Mouse (Mus musculus) liver, embryonic 11.5 days (tissue): ENCODE data around the gene Clpb. TPM values are rescaled to one million over a fixed set of nuclear protein-coding genes. Genes with fewer than 3 reads are reported as not detected.

Source experiments
- ATAC-seq: fragments of 200-750 bp; cut with Nextera tagmentation; replicated peaks from 2 replicates; pipeline ENCODE4 v1.8.0; 2017; ENCODE audit warnings: moderate number of reproducible peaks, mild to moderate bottlenecking, moderate TSS enrichment, moderate library complexity; ENCODE audit not compliant: low FRiP score
- DNase-seq: peaks from one replicate; pipeline ENCODE4 v3.0.0-alpha.2; 2017; ENCODE audit warnings: low spot score
- H3K27ac ChIP-seq: fragments of 300-500 bp; sonication (generic); 2 replicates; pipeline ENCODE4 v1.5.1; 2014; ENCODE audit warnings: mild to moderate bottlenecking, low read depth, low read length, control low read depth
- H3K27me3 ChIP-seq: fragments of 300-500 bp; sonication (generic); replicated peaks from 2 replicates; pipeline ENCODE4 v1.6.1; 2014; ENCODE audit warnings: low read length, mixed read lengths; ENCODE audit not compliant: control insufficient read depth, insufficient read depth
- H3K36me3 ChIP-seq: fragments of 300-500 bp; sonication (generic); 2 replicates; pipeline ENCODE4 v1.6.1; 2014; ENCODE audit warnings: mild to moderate bottlenecking, low read length, moderate library complexity, mixed read lengths; ENCODE audit not compliant: control insufficient read depth, insufficient read depth
- H3K4me1 ChIP-seq: fragments of 300-500 bp; sonication (generic); replicated peaks from 2 replicates; pipeline ENCODE4 v1.6.1; 2014; ENCODE audit warnings: low read length, mixed read lengths; ENCODE audit not compliant: control insufficient read depth, insufficient read depth
- H3K4me2 ChIP-seq: fragments of 300-500 bp; sonication (generic); 2 replicates; pipeline ENCODE4 v1.6.1; 2014; ENCODE audit warnings: mild to moderate bottlenecking, control low read depth, moderate library complexity
- H3K4me3 ChIP-seq: fragments of 300-500 bp; sonication (generic); 2 replicates; pipeline ENCODE4 v1.5.1; 2014; ENCODE audit warnings: low read depth, low read length, control low read depth
- H3K9ac ChIP-seq: fragments of 300-500 bp; sonication (generic); 2 replicates; pipeline ENCODE4 v1.6.1; 2014; ENCODE audit warnings: low read depth, low read length, control low read depth
- H3K9me3 ChIP-seq: fragments of 300-500 bp; sonication (generic); 2 replicates; pipeline ENCODE4 v1.6.1; 2016; ENCODE audit warnings: low read length, inconsistent platforms, mixed read lengths; ENCODE audit not compliant: control insufficient read depth
- WGBS: fragments of 180-500 bp; shearing (Covaris S2); extraction: QIAGEN DNeasy Blood & Tissue Kit; methylation state at CpG from one replicate; pipeline ENCODE4 v1.1.7; 2014; 5-methylcytosine and 5-hydroxymethylcytosine counted together
- polyA plus RNA-seq: library from polyadenylated mRNA; unstranded; fragments of >200 nt; fragmentation: Nextera tagmentation; extraction: Ambion mirVana; gene quantifications from 2 replicates; pipeline ENCODE4 v1.2.1, GENCODE M21; 2014

Clpb gene
- polyA plus RNA-seq, 1 experiment from 2014 or later = 51.3 TPM

DNA sequence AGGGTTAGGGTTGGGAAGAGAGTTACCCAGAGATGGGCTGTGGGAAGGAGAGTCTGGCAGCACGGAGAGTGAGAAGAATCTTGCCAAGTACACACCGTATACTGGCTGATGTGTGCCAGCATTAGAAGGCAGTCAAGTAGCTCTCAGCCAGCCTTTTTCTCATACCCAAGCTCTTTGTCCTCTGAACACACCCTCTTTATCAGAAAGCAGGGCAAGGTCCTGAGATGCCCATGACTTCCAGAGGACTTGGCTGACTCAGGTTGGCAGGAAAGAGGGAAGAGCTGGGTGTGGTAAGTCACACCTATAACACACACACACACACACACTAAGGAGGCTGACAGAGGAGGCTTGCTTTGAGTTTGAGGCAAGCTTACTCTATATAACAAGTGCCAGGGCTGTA is 86.8 kb downstream of the Clpb start:
- H3K4me3 ChIP-seq = no peak overlapping the region
- peaks cover 3% of the 10 kb centered on the region; the same call in 1 of the 2 replicates for H3K36me3 ChIP-seq
- DNase-seq (no peak), ATAC-seq (no peak)
- H3K9me3 ChIP-seq = no peaks in the 10 kb centered on the region
- H3K4me1 ChIP-seq = no peaks in the 10 kb centered on the region
- WGBS = 90% methylated on average over 2 of the region's 2 CpGs
- H3K4me2 ChIP-seq = no peak overlapping the region
- H3K9ac ChIP-seq = no peak overlapping the region
- no peak overlapping the region for H3K27ac ChIP-seq
- no peaks in the 10 kb centered on the region for H3K27me3 ChIP-seq

DNA sequence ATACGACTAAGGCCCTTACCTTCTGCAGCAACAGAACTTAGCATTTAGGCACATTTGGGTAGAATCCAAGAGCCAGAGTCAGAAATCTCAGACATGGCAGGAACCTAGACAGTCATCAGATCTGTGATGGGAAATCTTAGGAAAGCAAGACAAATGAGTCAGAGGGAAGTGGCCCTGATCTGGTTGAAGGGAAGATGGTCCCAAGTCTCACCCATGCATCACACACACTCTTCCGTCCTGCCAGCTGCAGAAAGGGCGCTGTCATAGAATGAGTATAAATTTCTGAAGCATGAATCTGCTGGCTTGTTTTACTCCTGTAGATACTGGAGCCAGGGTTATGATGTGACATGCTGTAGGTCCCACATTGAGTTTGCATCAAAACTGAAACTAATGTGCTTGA is 88.9 kb downstream of the Clpb start:
- H3K4me2 ChIP-seq = no peak overlapping the region
- ATAC-seq (no peak), DNase-seq (no peak)
- H3K4me3 ChIP-seq = no peak overlapping the region
- peaks cover 3% of the 10 kb centered on the region; the same call in 1 of the 2 replicates for H3K36me3 ChIP-seq
- H3K4me1 ChIP-seq = no peaks in the 10 kb centered on the region
- H3K9me3 ChIP-seq = no peaks in the 10 kb centered on the region
- no peaks in the 10 kb centered on the region for H3K27me3 ChIP-seq
- WGBS = 84% methylated on average over 3 of the region's 3 CpGs
- H3K27ac ChIP-seq = no peak overlapping the region
- H3K9ac ChIP-seq = no peak overlapping the region

DNA sequence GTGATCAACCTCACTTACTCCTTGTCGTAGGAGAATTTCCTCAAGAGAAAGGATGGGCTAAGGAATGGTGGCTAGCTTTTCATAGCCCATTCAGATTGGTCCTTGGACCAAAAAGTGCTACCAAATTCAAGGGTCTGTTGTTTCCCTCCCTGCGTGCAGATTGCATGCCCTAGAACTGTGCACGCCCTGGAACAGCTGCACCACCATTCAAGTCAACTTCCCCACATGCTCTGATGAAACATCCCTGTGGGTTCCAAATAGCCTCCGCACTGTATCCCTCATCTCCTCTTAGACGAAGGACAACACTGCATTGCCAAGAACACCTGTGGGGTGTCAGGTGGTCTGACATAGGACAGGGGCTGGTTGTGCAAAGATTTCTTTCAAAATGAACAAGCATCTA is 90.1 kb downstream of the Clpb start:
- DNase-seq (no peak), ATAC-seq (no peak)
- WGBS = 92% methylated on average over 5 of the region's 5 CpGs
- no peaks in the 10 kb centered on the region for H3K27me3 ChIP-seq
- H3K4me1 ChIP-seq = no peaks in the 10 kb centered on the region
- peaks cover 3% of the 10 kb centered on the region; the same call in 1 of the 2 replicates for H3K36me3 ChIP-seq
- H3K4me2 ChIP-seq = no peak overlapping the region
- H3K4me3 ChIP-seq = no peak overlapping the region
- H3K9ac ChIP-seq = no peak overlapping the region
- H3K27ac ChIP-seq = no peak overlapping the region
- no peaks in the 10 kb centered on the region for H3K9me3 ChIP-seq

DNA sequence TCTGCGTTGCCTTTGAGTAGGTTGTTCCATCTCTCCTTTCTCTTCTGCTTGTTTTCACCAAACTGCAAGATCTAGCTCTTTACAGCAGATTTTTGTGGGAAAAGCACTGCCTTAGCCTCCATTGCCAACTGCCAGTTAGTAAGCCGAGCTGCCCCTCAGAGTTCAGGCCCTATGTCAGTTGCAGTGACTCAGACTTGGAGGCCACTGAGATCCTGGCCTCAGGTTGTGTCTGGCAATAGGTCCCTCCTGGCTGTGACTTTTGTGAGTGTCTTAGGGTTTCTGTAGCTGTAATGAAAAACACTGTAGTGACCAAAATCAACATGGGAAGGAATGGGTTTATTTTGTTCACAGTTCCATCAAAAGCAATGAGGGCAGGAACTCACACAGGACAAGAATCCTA is 91.0 kb downstream of the Clpb start:
- no peak for ATAC-seq
- no peak overlapping the region for H3K4me2 ChIP-seq
- no peaks in the 10 kb centered on the region for H3K4me1 ChIP-seq
- no peak overlapping the region for H3K9ac ChIP-seq
- H3K27me3 ChIP-seq = no peaks in the 10 kb centered on the region
- 88% methylated on average over 2 of the region's 2 CpGs for WGBS
- no peak for DNase-seq
- H3K27ac ChIP-seq = no peak overlapping the region
- peaks cover 3% of the 10 kb centered on the region; the same call in 1 of the 2 replicates for H3K36me3 ChIP-seq
- H3K4me3 ChIP-seq = no peak overlapping the region
- no peaks in the 10 kb centered on the region for H3K9me3 ChIP-seq

DNA sequence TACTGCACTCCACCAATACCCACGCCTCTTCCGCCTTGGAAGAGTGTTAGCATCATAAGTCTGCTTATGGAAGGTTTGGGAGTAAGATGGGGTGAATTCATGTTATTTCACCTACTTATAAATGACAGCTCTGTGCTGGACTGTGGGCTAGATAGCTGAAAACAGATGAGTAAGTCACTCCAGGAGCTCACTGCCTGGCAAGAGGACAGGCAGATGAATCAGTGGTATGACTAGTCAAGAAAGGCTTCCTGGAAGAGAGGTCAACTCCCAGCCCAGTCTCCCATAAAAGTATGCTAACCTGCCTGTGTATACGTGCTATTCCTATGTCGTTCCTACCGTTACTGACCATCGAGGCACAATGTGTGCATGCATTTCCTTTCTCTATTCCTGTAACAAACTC is 91.9 kb downstream of the Clpb start:
- ATAC-seq (no peak), DNase-seq (no peak)
- Histone ChIP-seq H3K4me3 (no peak overlapping the region), H3K9me3 (no peaks in the 10 kb centered on the region), H3K27ac (no peak overlapping the region), H3K4me2 (no peak overlapping the region), H3K27me3 (no peaks in the 10 kb centered on the region), H3K4me1 (no peaks in the 10 kb centered on the region), H3K36me3 (peaks cover 3% of the 10 kb centered on the region; the same call in 1 of the 2 replicates), H3K9ac (no peak overlapping the region)
- WGBS = 89% methylated on average over 6 of the region's 6 CpGs

DNA sequence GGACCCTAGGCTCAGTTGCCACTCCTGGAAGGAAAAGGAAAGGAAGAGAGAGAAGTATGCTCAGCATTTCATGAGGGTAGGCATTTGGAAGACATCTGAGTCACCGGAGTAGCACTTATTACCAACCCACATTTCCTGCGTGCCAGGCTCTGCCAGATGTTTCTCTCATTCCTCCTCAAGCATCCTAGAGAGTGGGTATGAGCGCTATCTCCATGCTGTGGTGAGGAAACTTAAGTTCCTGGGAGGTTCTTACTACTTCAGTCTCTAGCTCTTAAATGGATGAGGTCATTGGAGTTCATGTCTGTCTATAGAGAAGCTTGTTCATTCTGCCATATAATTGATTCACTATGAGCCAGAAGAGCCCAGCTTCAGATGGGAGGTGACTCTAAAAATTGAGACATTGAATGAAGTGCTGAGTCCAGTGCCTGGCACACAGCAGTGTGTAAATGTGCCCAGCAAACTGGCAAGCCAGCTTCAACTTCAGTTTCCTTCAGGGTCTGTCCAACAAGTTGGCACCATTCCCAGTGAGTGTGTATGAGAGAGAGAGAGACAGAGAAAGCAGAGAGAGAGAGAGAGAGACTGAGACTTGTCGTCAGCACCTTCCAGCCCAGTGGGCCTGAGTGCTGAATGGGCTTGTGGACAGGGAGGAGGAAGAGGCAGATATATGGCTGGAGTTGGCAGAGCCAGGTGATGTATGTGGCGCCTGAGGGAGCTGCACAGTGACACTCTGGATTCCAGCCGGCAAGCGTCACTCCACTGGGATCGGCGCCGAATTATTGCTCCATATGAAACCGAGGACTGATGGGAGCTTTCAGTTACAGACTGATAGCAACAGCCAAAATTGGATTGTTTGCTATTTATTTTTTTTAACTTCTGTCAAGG is 98.7 kb downstream of the Clpb start:
- Histone ChIP-seq H3K27me3 (no peaks in the 10 kb centered on the region), H3K4me1 (no peaks in the 10 kb centered on the region), H3K4me2 (no peak overlapping the region), H3K27ac (no peak overlapping the region), H3K36me3 (no peaks in the 10 kb centered on the region), H3K9ac (no peak overlapping the region), H3K4me3 (no peak overlapping the region), H3K9me3 (no peaks in the 10 kb centered on the region)
- ATAC-seq = no peak
- 94% methylated on average over 11 of the region's 11 CpGs for WGBS
- no peak for DNase-seq

DNA sequence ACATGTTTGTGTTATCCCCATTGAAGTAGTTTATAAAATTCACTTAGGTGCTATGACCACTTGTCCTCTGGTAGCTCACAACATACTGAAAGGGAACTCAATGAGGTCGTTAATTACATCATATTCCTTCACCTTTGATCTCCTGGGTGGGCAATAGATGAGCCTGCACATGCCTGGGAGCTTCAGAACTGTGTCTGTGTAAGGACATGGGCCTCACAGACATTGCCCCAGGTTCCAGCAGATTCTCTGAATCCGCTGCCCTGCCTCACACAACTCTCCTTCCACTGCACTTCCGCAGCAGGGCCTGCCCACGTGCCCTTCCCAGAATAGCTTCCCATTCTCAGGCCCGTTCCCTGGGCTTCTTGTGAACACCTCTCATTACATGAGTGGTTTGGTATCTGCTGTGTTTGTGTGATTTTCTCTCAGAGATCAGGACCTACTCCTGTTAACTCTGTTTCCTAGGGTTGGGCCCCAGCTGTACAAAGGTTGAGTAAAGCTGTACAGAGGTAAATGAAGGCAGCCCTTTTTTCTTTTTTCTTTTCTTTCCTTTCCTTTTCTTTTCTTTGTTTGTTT is 104.0 kb downstream of the Clpb start:
- no peaks in the 10 kb centered on the region for H3K9me3 ChIP-seq
- H3K4me3 ChIP-seq = no peak overlapping the region
- 82% methylated on average over 5 of the region's 5 CpGs for WGBS
- ATAC-seq (no peak), DNase-seq (no peak)
- H3K9ac ChIP-seq = no peak overlapping the region
- H3K4me2 ChIP-seq = no peak overlapping the region
- H3K4me1 ChIP-seq = no peaks in the 10 kb centered on the region
- H3K27me3 ChIP-seq = no peaks in the 10 kb centered on the region
- no peaks in the 10 kb centered on the region for H3K36me3 ChIP-seq
- H3K27ac ChIP-seq = no peak overlapping the region

DNA sequence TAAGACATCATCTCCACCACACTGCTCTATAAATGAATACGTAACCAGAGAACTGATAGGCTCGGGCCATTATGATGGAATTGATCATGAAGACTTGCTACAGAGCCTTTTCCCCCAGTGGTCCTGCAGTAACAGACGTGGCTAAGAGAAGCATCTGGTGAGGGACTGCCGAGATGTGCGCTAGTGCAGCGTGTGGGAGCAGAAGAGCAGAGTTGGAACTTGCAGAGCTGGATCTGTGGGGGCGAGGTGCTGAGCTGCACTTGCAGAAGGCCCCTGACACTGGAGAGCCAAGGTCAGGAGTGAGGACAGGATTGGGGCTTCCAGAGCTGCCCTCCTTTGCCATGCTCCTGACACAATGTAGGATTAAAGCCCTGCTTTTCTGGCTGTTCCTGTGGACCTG is 106.6 kb downstream of the Clpb start:
- 80% methylated on average over 7 of the region's 7 CpGs for WGBS
- ATAC-seq = no peak
- no peak for DNase-seq
- no peak overlapping the region for H3K4me2 ChIP-seq
- H3K4me3 ChIP-seq = no peak overlapping the region
- no peak overlapping the region for H3K27ac ChIP-seq
- H3K27me3 ChIP-seq = no peaks in the 10 kb centered on the region
- H3K9me3 ChIP-seq = no peaks in the 10 kb centered on the region
- H3K9ac ChIP-seq = no peak overlapping the region
- no peaks in the 10 kb centered on the region for H3K4me1 ChIP-seq
- H3K36me3 ChIP-seq = no peaks in the 10 kb centered on the region

DNA sequence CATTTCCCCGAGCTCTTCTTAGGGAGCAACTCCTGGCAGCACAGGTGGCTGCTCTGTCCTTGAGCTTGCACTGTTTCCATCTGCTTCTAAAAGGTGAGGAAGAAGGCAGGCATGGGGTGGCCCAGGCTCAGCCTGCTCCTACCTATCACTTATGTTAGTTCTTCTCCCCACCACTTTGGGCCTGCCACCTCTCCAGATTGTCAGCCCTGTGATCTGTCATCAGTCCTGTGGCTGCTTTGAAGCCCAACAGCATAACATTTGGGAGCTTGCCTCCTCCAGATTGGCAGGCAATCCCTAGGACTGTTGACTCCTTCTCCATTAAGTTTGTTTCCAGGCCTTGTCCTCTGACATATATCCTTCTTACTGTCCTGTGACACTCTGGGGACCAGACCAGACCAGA is 108.2 kb downstream of the Clpb start:
- 78% methylated on average over 1 of the region's 1 CpGs for WGBS
- DNase-seq = no peak
- Histone ChIP-seq H3K4me3 (no peak overlapping the region), H3K9me3 (no peaks in the 10 kb centered on the region), H3K27ac (no peak overlapping the region), H3K4me2 (no peak overlapping the region), H3K9ac (no peak overlapping the region), H3K27me3 (no peaks in the 10 kb centered on the region), H3K36me3 (0 out of 2 replicates have a peak, but pooled peaks cover 2% of the 10 kb centered on the region), H3K4me1 (no peaks in the 10 kb centered on the region)
- ATAC-seq = no peak
